ENCODE assay signal across 8 mouse cellular contexts in genomic region chr13:44634616-44635015, GRCm38 (mm10).
DNase-seq lines count a peak whose midpoint lies in the region; ATAC-seq and TF ChIP-seq lines count a peak whose summit lies in the region.

No protein-coding gene starts in this region.

- 10% methylated on average over 11 of the region's 11 CpGs for WGBS in forebrain, embryonic 11.5 days
- WGBS in forebrain, postnatal 0 days: 18% methylated on average over 11 of the region's 11 CpGs
- WGBS in lung, postnatal 0 days: 13% methylated on average over 11 of the region's 11 CpGs
- 12% methylated on average over 11 of the region's 11 CpGs for WGBS in limb, embryonic 10.5 days
- WGBS in stomach, embryonic 16.5 days: 18% methylated on average over 11 of the region's 11 CpGs

- no peaks in the 10 kb centered on the region for H3K36me3 ChIP-seq in forebrain, embryonic 11.5 days (ENCODE audit: control insufficient read depth, insufficient read depth, low read length)
- H3K36me3 ChIP-seq in forebrain, postnatal 0 days (ENCODE audit: insufficient read depth): no peaks in the 10 kb centered on the region
- no peaks in the 10 kb centered on the region for H3K36me3 ChIP-seq in lung, postnatal 0 days (ENCODE audit: insufficient read depth, low read length)
- H3K36me3 ChIP-seq in limb, embryonic 10.5 days: no peaks in the 10 kb centered on the region
- no peaks in the 10 kb centered on the region for H3K36me3 ChIP-seq in stomach, embryonic 16.5 days (ENCODE audit: control insufficient read depth, insufficient read depth, low read length)

- no peak overlapping the region for H3K27ac ChIP-seq in forebrain, embryonic 11.5 days (ENCODE audit: low read depth, low read length)
- H3K27ac ChIP-seq in forebrain, postnatal 0 days (ENCODE audit: low read depth, low read length): no peak overlapping the region
- H3K27ac ChIP-seq in lung, postnatal 0 days (ENCODE audit: low read length): no peak overlapping the region
- peak overlapping the region; percentile 82; the same call in 1 of the 2 replicates for H3K27ac ChIP-seq in limb, embryonic 10.5 days
- H3K27ac ChIP-seq in stomach, embryonic 16.5 days (ENCODE audit: low read length): no peak overlapping the region

- H3K9me3 ChIP-seq in forebrain, embryonic 11.5 days (ENCODE audit: control insufficient read depth, low read length): no peaks in the 10 kb centered on the region
- no peaks in the 10 kb centered on the region for H3K9me3 ChIP-seq in forebrain, postnatal 0 days (ENCODE audit: low read length)
- no peaks in the 10 kb centered on the region for H3K9me3 ChIP-seq in lung, postnatal 0 days (ENCODE audit: low read length)
- no peaks in the 10 kb centered on the region for H3K9me3 ChIP-seq in limb, embryonic 10.5 days (replicated peaks)
- no peaks in the 10 kb centered on the region for H3K9me3 ChIP-seq in stomach, embryonic 16.5 days (replicated peaks; ENCODE audit: control insufficient read depth, low read length)

- no peak for TF ChIP-seq CTCF in forebrain, postnatal 0 days (IDR thresholded peaks at IDR 0.05; ENCODE audit: low read depth)
- no peak for TF ChIP-seq CTCF in lung, postnatal 0 days (IDR thresholded peaks at IDR 0.05)

- H3K9ac ChIP-seq in forebrain, embryonic 11.5 days (ENCODE audit: low read length): peak overlapping the region; percentile 23; the same call in 1 of the 2 replicates
- H3K9ac ChIP-seq in forebrain, postnatal 0 days: no peak overlapping the region
- no peak overlapping the region for H3K9ac ChIP-seq in lung, postnatal 0 days (replicated peaks; ENCODE audit: low read depth)
- H3K9ac ChIP-seq in stomach, embryonic 16.5 days (ENCODE audit: low read length): no peak overlapping the region

- TF ChIP-seq EP300 in lung, postnatal 0 days (IDR thresholded peaks at IDR 0.05): no peak

- peak overlapping the region; percentile 33; the same call in 1 of the 2 replicates for H3K4me2 ChIP-seq in forebrain, embryonic 11.5 days (ENCODE audit: low read depth, low read length, severe bottlenecking)
- no peak overlapping the region for H3K4me2 ChIP-seq in forebrain, postnatal 0 days (ENCODE audit: low read depth)
- 0 out of 2 replicates have a peak overlapping the region, but pooled peaks have one; percentile 9 for H3K4me2 ChIP-seq in lung, postnatal 0 days (replicated peaks; ENCODE audit: low read depth, low read length)
- H3K4me2 ChIP-seq in stomach, embryonic 16.5 days (ENCODE audit: low read depth, low read length): peak overlapping the region; percentile 36

- peaks cover 11% of the 10 kb centered on the region for H3K4me1 ChIP-seq in forebrain, embryonic 11.5 days (replicated peaks; ENCODE audit: control insufficient read depth, insufficient read depth, low read length)
- H3K4me1 ChIP-seq in forebrain, postnatal 0 days (ENCODE audit: insufficient read depth): no peaks in the 10 kb centered on the region
- H3K4me1 ChIP-seq in lung, postnatal 0 days (ENCODE audit: insufficient read depth, low read depth, low read length): peaks cover 3% of the 10 kb centered on the region; the same call in 1 of the 2 replicates
- H3K4me1 ChIP-seq in limb, embryonic 10.5 days: peaks cover 41% of the 10 kb centered on the region
- H3K4me1 ChIP-seq in stomach, embryonic 16.5 days (ENCODE audit: control insufficient read depth, insufficient read depth, low read length): peaks cover 9% of the 10 kb centered on the region; the same call in 1 of the 2 replicates

- no peak for ATAC-seq in forebrain, embryonic 11.5 days (replicated peaks; ENCODE audit: low FRiP score)
- no peak for ATAC-seq in forebrain, postnatal 0 days
- no peak for ATAC-seq in lung, postnatal 0 days
- no peak for ATAC-seq in stomach, embryonic 16.5 days (ENCODE audit: insufficient read depth, low FRiP score)
- ATAC-seq in frontal cortex, adult (ENCODE audit: low TSS enrichment): no peak

- H3K4me3 ChIP-seq in forebrain, embryonic 11.5 days (ENCODE audit: low read depth, low read length): no peak overlapping the region
- no peak overlapping the region for H3K4me3 ChIP-seq in forebrain, postnatal 0 days (ENCODE audit: low read depth, low read length)
- H3K4me3 ChIP-seq in lung, postnatal 0 days (ENCODE audit: low read depth, low read length): no peak overlapping the region
- H3K4me3 ChIP-seq in limb, embryonic 10.5 days: peak overlapping the region; percentile 41; the same call in 1 of the 2 replicates
- no peak overlapping the region for H3K4me3 ChIP-seq in stomach, embryonic 16.5 days (replicated peaks; ENCODE audit: low read length)

- no peak for DNase-seq in forebrain, embryonic 11.5 days (ENCODE audit: low spot score)
- no peak for DNase-seq in forebrain, postnatal 0 days
- peak; percentile 16 for DNase-seq in lung, postnatal 0 days (ENCODE audit: low spot score)
- no peak for DNase-seq in lung, postnatal 4 days
- DNase-seq in limb, embryonic 10.5 days (ENCODE audit: low spot score): no peak
- no peak for DNase-seq in left cerebral cortex, adult 8-10 months (ENCODE audit: low spot score in 2 of 2)

- no peaks in the 10 kb centered on the region for H3K27me3 ChIP-seq in forebrain, embryonic 11.5 days (ENCODE audit: control insufficient read depth, insufficient read depth, low read length)
- no peaks in the 10 kb centered on the region; the same call in 1 of the 2 replicates for H3K27me3 ChIP-seq in forebrain, postnatal 0 days (ENCODE audit: insufficient read depth, low read length)
- no peaks in the 10 kb centered on the region for H3K27me3 ChIP-seq in lung, postnatal 0 days (replicated peaks; ENCODE audit: insufficient read depth, low read length)
- H3K27me3 ChIP-seq in limb, embryonic 10.5 days (ENCODE audit: low read depth, poor library complexity, severe bottlenecking): no peaks in the 10 kb centered on the region
- H3K27me3 ChIP-seq in stomach, embryonic 16.5 days (ENCODE audit: control insufficient read depth, insufficient read depth, low read length): no peaks in the 10 kb centered on the region
